Mouse (Mus musculus): Measurements from ENCODE around the gene Tulp2. TPM values are rescaled to one million over a fixed set of nuclear protein-coding genes. Genes with fewer than 3 reads are reported as not detected.
"Not testable (repeated sequence)": the region's sequence is repeated elsewhere in the genome, so short reads cannot be mapped to it uniquely, and the experiment has no call there.

The Tulp2 gene
- polyA plus RNA-seq, 1 experiment from 2014 or later: 1.5 TPM

DNA sequence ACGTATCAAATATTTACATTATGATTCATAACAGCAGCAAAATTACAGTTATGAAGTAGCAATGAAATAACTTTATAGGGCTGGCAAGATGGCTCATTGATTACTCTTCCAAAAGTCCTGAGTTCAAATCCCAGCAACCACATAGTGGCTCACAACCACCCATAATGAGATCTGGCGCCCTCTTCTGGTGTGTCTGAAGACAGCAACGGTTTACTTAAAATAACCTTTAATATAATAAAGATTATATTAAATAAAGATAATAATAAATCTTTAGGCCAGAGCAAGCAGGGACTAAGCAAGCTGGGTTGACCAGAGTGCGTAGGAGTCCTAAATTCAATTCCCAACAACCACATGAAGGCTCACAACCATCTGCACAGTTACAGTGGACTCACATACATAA, 18.8 kb upstream of the Tulp2 start:
- 84% methylated on average over 4 of the region's 4 CpGs for WGBS (ENCODE audit: insufficient replicate concordance)
- H3K4me3 ChIP-seq (ENCODE audit: low read depth, low read length); H3K9ac ChIP-seq (ENCODE audit: low read depth, low read length); ATAC-seq (replicated peaks; ENCODE audit: insufficient number of reproducible peaks, low FRiP score, low TSS enrichment); H3K27ac ChIP-seq (ENCODE audit: low read depth, low read length); H3K4me2 ChIP-seq; H3K27me3 ChIP-seq (ENCODE audit: control insufficient read depth, insufficient read depth, low read length); H3K9me3 ChIP-seq (replicated peaks; ENCODE audit: control insufficient read depth, low read length): not testable (repeated sequence)
- Histone ChIP-seq H3K4me1 (ENCODE audit: control insufficient read depth, insufficient read depth, low read length) (peaks cover 23% of the 10 kb centered on the region), H3K36me3 (ENCODE audit: control insufficient read depth, insufficient read depth, low read length) (peaks cover 16% of the 10 kb centered on the region)

DNA sequence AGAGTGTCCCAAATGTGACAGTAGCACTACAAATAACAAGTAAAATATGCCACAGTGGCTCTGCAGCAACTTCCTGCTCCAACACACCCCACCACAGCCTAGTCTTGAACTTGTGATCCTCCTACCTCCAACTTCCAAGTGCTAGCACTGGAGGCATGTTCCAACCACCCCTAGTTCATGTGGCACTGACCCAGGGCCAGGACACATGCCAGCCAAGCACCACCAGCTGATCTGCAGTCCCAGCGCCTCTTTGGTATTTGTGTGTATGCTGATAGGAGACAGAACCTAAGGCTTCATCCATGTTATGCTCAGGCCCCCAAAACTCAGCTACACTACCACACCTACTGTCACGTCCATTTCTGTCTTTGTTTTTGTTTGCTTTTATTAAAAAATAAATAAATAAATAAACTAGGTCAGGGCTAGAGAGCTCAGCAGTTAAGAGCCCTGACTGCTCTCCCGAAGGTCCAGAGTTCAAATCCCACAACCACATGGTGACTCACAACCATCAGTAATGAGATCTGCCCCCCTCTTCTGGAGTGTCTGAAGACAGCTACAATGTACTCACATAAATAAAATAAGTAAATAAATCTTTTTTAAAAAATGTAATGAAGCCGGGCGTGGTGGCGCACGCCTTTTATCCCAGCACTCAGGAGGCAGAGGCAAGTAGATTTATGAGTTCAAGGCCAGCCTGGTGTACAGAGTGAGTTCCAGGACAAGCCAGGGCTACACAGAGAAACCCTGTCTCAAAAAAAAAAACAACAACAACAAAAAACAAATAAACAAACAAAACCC, 17.5 kb upstream of the Tulp2 start:
- Histone ChIP-seq H3K36me3 (ENCODE audit: control insufficient read depth, insufficient read depth, low read length) (peaks cover 13% of the 10 kb centered on the region; the same call in 1 of the 2 replicates), H3K9me3 (replicated peaks; ENCODE audit: control insufficient read depth, low read length) (no peaks in the 10 kb centered on the region), H3K9ac (ENCODE audit: low read depth, low read length) (no peak overlapping the region), H3K27ac (ENCODE audit: low read depth, low read length) (no peak overlapping the region), H3K4me2 (no peak overlapping the region), H3K27me3 (ENCODE audit: control insufficient read depth, insufficient read depth, low read length) (no peaks in the 10 kb centered on the region), H3K4me3 (ENCODE audit: low read depth, low read length) (no peak overlapping the region), H3K4me1 (ENCODE audit: control insufficient read depth, insufficient read depth, low read length) (peaks cover 20% of the 10 kb centered on the region)
- no peak for ATAC-seq (replicated peaks; ENCODE audit: insufficient number of reproducible peaks, low FRiP score, low TSS enrichment)
- WGBS (ENCODE audit: insufficient replicate concordance): 95% methylated on average over 7 of the region's 7 CpGs

DNA sequence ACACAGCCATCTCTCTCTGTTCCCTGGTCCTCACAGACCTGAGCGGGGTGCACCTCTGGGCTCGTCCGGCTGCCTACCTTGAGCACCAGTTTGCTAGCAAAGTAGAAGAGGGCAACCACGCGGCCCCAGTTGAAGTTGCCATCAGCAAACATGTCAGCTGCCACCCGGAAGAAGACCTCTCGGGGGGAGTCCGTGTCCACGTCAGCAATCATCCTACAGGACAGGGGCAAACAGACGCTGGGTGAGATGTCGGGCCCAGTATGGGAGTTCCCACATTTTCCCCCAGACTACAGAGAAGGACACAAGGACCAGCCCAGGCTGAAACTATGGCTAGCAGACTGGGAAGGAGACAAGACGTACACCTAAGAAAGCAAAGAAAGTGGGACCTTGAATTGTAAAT, 16.6 kb upstream of the Tulp2 start:
- Histone ChIP-seq H3K9me3 (replicated peaks; ENCODE audit: control insufficient read depth, low read length) (no peaks in the 10 kb centered on the region), H3K36me3 (ENCODE audit: control insufficient read depth, insufficient read depth, low read length) (peaks cover 13% of the 10 kb centered on the region; the same call in 1 of the 2 replicates), H3K4me1 (ENCODE audit: control insufficient read depth, insufficient read depth, low read length) (peaks cover 19% of the 10 kb centered on the region), H3K27me3 (ENCODE audit: control insufficient read depth, insufficient read depth, low read length) (no peaks in the 10 kb centered on the region), H3K9ac (ENCODE audit: low read depth, low read length) (no peak overlapping the region), H3K4me2 (no peak overlapping the region), H3K27ac (ENCODE audit: low read depth, low read length) (no peak overlapping the region), H3K4me3 (ENCODE audit: low read depth, low read length) (0 out of 2 replicates have a peak overlapping the region, but pooled peaks have one; percentile 69)
- ATAC-seq (replicated peaks; ENCODE audit: insufficient number of reproducible peaks, low FRiP score, low TSS enrichment): no peak
- WGBS (ENCODE audit: insufficient replicate concordance): 91% methylated on average over 12 of the region's 12 CpGs

DNA sequence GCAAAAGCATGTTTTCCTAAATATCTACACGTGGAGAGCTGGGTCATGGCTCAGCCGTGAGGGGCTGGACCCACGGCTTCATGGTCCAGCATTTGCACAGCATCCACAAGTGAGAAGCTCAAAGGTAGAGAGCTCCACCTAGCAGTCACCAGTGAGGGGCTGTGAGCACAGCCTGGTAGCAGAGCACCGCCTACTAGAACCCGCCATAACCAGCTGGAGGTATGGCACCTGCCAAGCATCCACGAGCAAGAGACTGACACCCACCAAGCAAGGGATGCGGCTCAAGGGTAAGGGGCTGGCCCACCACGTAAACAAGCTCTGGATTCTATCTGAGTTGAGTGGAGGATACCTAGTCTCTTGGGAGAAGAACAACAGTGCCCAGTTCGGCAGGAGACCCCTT, 16.1 kb upstream of the Tulp2 start:
- Histone ChIP-seq H3K9me3 (replicated peaks; ENCODE audit: control insufficient read depth, low read length) (no peaks in the 10 kb centered on the region), H3K4me2 (peak overlapping the region; percentile 83), H3K4me3 (ENCODE audit: low read depth, low read length) (peak overlapping the region; percentile 69), H3K9ac (ENCODE audit: low read depth, low read length) (no peak overlapping the region; the same call in 1 of the 2 replicates), H3K27me3 (ENCODE audit: control insufficient read depth, insufficient read depth, low read length) (no peaks in the 10 kb centered on the region), H3K4me1 (ENCODE audit: control insufficient read depth, insufficient read depth, low read length) (peaks cover 15% of the 10 kb centered on the region), H3K36me3 (ENCODE audit: control insufficient read depth, insufficient read depth, low read length) (peaks cover 13% of the 10 kb centered on the region; the same call in 1 of the 2 replicates), H3K27ac (ENCODE audit: low read depth, low read length) (no peak overlapping the region)
- ATAC-seq (replicated peaks; ENCODE audit: insufficient number of reproducible peaks, low FRiP score, low TSS enrichment): no peak
- WGBS (ENCODE audit: insufficient replicate concordance): 74% methylated on average over 9 of the region's 9 CpGs

DNA sequence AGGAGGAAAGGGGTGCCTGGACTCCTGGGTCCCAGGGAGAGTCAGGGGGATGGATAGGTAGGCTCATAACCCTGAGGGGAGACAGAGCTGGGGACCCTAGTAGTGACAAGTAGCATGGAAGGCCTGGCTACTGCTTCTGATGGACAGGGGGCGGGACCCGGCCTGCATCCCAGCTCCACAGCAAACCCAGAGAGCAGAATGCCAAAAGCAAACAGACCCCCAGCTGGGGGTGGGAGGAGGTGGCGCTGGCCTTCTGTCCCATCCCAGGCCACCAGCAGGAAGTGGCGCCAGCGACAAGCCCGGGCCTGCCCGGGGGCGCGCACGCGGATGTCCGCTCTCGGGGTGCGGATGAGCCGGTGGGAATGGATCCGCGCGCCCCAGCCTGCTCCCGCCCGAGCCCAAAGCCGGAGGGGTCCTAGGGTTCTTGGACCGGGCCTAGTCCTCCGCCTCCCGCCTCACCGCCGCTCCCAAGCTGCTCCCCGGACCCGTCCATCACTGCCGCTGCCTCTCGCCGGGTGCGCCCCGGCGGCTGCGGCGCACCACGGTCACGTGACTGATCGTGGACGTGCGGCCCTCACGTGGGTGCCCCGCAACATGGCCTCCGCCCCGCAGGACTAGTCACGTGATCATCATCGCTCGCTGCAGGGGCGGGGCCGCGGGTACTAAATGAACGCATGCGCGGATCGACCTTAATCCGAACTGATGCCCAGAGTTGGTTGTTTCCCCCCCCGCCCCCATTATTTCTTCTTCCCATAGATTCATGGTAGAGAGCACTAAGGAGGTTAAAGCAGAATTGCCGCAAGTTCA, 15.2 kb upstream of the Tulp2 start, which contains the start of gene Bax:
Bax (minus strand) TSS at position 616 of the 807 bp plus-strand sequence.
- H3K4me3 ChIP-seq (ENCODE audit: low read depth, low read length): peak within 1 kb of the TSS; percentile 69
- H3K9me3 ChIP-seq (replicated peaks; ENCODE audit: control insufficient read depth, low read length): no peaks in the 10 kb centered on the region
- H3K9ac ChIP-seq (ENCODE audit: low read depth, low read length): peak within 1 kb of the TSS; percentile 81
- under 1% methylated on average over 58 of the region's 58 CpGs for WGBS (ENCODE audit: insufficient replicate concordance)
- H3K4me1 ChIP-seq (ENCODE audit: control insufficient read depth, insufficient read depth, low read length): peaks cover 9% of the 10 kb centered on the region
- H3K4me2 ChIP-seq: peak within 1 kb of the TSS; percentile 83
- ATAC-seq (replicated peaks; ENCODE audit: insufficient number of reproducible peaks, low FRiP score, low TSS enrichment): peak; percentile 80
- no peaks in the 10 kb centered on the region for H3K27me3 ChIP-seq (ENCODE audit: control insufficient read depth, insufficient read depth, low read length)
- peaks cover 13% of the 10 kb centered on the region; the same call in 1 of the 2 replicates for H3K36me3 ChIP-seq (ENCODE audit: control insufficient read depth, insufficient read depth, low read length)
- peak within 1 kb of the TSS; percentile 37 for H3K27ac ChIP-seq (ENCODE audit: low read depth, low read length)

DNA sequence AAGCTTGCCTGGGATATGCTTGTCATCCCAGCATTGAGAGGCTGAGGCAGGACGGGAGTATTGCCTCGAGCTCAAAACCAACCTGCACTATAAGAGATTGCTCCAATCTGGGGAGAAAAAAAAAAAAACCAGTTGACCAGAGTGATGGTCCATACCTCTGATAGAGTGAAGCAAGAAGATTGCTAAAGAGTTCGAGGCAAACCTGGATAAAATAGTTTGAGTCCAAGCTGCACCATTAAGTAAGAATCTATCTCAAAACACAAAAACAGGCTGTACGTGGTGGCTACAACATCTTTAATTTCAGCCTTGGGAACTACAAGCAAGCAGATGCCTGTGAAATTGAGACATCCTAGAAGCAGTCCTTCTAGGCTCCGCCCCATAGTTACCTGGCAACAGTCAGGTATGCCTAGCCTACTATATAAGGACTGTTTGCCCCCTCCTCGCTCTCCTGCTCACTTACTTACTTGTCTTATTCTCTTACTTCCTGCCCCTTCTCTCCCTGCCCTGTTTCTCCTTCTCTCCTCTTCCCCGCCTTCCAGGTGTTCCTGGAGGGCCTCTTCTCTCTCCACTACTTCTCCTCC, 14.5 kb upstream of the Tulp2 start:
- H3K36me3 ChIP-seq (ENCODE audit: control insufficient read depth, insufficient read depth, low read length): peaks cover 12% of the 10 kb centered on the region; the same call in 1 of the 2 replicates
- peak overlapping the region; percentile 83 for H3K4me2 ChIP-seq
- H3K4me3 ChIP-seq (ENCODE audit: low read depth, low read length): peak overlapping the region; percentile 69
- H3K4me1 ChIP-seq (ENCODE audit: control insufficient read depth, insufficient read depth, low read length): peaks cover 9% of the 10 kb centered on the region
- no peaks in the 10 kb centered on the region for H3K27me3 ChIP-seq (ENCODE audit: control insufficient read depth, insufficient read depth, low read length)
- H3K9ac ChIP-seq (ENCODE audit: low read depth, low read length): peak overlapping the region; percentile 81
- ATAC-seq (replicated peaks; ENCODE audit: insufficient number of reproducible peaks, low FRiP score, low TSS enrichment): peak; percentile 23
- no peaks in the 10 kb centered on the region for H3K9me3 ChIP-seq (replicated peaks; ENCODE audit: control insufficient read depth, low read length)
- 37% methylated on average over 7 of the region's 7 CpGs for WGBS (ENCODE audit: insufficient replicate concordance)
- H3K27ac ChIP-seq (ENCODE audit: low read depth, low read length): no peak overlapping the region

DNA sequence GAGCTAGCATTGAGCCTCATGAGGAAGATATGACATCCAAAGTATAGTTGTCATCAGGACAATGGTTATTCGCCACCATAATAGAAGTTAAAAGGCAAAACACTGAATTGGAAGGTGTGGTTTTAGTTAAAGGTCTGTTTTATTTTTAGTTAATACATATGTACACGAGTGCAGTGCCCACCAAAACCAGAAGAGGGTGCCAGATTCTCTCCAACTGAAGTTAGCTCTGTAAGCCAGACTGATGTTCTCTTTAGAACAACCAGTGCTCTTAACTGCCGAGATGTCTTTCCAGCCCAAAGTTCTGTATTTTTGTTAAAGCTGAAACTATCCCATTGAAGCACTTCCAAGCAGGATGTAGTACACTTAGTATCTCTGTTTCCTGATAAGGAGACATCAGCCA, 10.8 kb upstream of the Tulp2 start:
- Histone ChIP-seq H3K9ac (ENCODE audit: low read depth, low read length) (no peak overlapping the region), H3K4me1 (ENCODE audit: control insufficient read depth, insufficient read depth, low read length) (peaks cover 3% of the 10 kb centered on the region), H3K4me3 (ENCODE audit: low read depth, low read length) (no peak overlapping the region), H3K27ac (ENCODE audit: low read depth, low read length) (no peak overlapping the region), H3K27me3 (ENCODE audit: control insufficient read depth, insufficient read depth, low read length) (no peaks in the 10 kb centered on the region), H3K4me2 (no peak overlapping the region), H3K36me3 (ENCODE audit: control insufficient read depth, insufficient read depth, low read length) (no peaks in the 10 kb centered on the region), H3K9me3 (replicated peaks; ENCODE audit: control insufficient read depth, low read length) (no peaks in the 10 kb centered on the region)
- no peak for ATAC-seq (replicated peaks; ENCODE audit: insufficient number of reproducible peaks, low FRiP score, low TSS enrichment)
- WGBS (ENCODE audit: insufficient replicate concordance): 5% methylated on average over 3 of the region's 3 CpGs

DNA sequence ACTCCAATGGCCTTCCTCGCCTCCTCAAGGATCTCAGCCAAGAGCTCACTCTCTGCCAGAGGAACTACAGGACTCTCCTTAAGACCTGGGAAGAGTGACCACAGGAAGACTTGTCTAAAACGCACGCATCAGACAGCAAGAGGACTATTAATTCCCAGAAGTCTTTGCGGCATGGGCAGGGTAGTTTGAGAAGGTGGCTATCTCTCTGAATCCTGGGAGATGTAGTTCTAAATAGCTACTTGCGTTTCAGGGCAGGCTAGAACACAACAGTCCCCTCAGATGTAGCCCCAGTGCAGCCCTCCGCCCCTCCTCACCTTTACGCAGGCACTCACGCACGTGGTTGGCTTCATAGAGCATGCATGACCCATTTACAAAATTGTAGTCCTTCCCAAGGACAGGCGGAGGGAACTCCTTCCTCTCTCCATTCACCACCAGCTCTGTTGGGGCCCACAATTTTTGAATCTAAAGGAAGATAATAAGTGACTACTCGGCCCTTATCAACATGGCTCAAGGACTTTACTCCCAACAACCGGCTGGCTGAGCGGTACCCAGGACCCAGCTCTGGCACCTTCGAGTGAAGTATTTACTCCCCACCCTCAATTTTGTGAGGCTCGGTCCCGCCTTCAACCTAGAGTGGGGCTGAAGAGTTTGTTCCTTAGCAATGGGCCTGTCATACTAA, 6.2 kb upstream of the Tulp2 start:
- H3K4me2 ChIP-seq: peak overlapping the region; percentile 53
- peak overlapping the region; percentile 22; the same call in 1 of the 2 replicates for H3K27ac ChIP-seq (ENCODE audit: low read depth, low read length)
- H3K27me3 ChIP-seq (ENCODE audit: control insufficient read depth, insufficient read depth, low read length): no peaks in the 10 kb centered on the region
- H3K4me3 ChIP-seq (ENCODE audit: low read depth, low read length): peak overlapping the region; percentile 34
- H3K4me1 ChIP-seq (ENCODE audit: control insufficient read depth, insufficient read depth, low read length): no peaks in the 10 kb centered on the region
- WGBS (ENCODE audit: insufficient replicate concordance): 57% methylated on average over 16 of the region's 16 CpGs
- H3K9me3 ChIP-seq (replicated peaks; ENCODE audit: control insufficient read depth, low read length): no peaks in the 10 kb centered on the region
- no peaks in the 10 kb centered on the region for H3K36me3 ChIP-seq (ENCODE audit: control insufficient read depth, insufficient read depth, low read length)
- ATAC-seq (replicated peaks; ENCODE audit: insufficient number of reproducible peaks, low FRiP score, low TSS enrichment): no peak
- H3K9ac ChIP-seq (ENCODE audit: low read depth, low read length): peak overlapping the region; percentile 54

Data from heart, embryonic 11.5 days (tissue).